Mouse (Mus musculus) small intestine, adult 2 months (tissue): ENCODE data around the gene Aqp11. TPM values are rescaled to one million over a fixed set of nuclear protein-coding genes. Genes with fewer than 3 reads are reported as not detected.

Experiments
- H3K27ac ChIP-seq: fragments of 200-500 bp; 2 replicates; pipeline ENCODE4 v1.5.1; 2012; ENCODE audit warnings: low read depth, low read length, control low read depth, inconsistent platforms; ENCODE audit not compliant: insufficient read depth
- H3K27me3 ChIP-seq: fragments of 200-500 bp; 2 replicates; pipeline ENCODE4 v1.6.1; 2012; ENCODE audit warnings: mild to moderate bottlenecking, moderate library complexity, low read length, inconsistent platforms; ENCODE audit not compliant: control insufficient read depth, insufficient read depth
- H3K36me3 ChIP-seq: fragments of 200-500 bp; 2 replicates; pipeline ENCODE4 v1.6.1; 2012; ENCODE audit warnings: mild to moderate bottlenecking, low read length, control low read depth, inconsistent platforms; ENCODE audit not compliant: control insufficient read depth, insufficient read depth
- H3K4me1 ChIP-seq: fragments of 200-500 bp; 2 replicates; pipeline ENCODE4 v1.6.1; 2012; ENCODE audit warnings: low read length, inconsistent platforms, mixed read lengths; ENCODE audit not compliant: control insufficient read depth, insufficient read depth, insufficient read length
- H3K4me3 ChIP-seq: fragments of 200-500 bp; 2 replicates; pipeline ENCODE4 v1.5.1; 2012; ENCODE audit warnings: low read depth, mild to moderate bottlenecking, control low read depth, inconsistent platforms, low read length, moderate library complexity
- CTCF ChIP-seq: fragments of 200-500 bp; IDR thresholded peaks from 2 replicates; pipeline ENCODE4 v1.5.1; 2012; ENCODE audit warnings: low read depth, mild to moderate bottlenecking, control low read depth, inconsistent platforms, low read length, moderate library complexity, mixed read lengths; ENCODE audit not compliant: insufficient replicate concordance, insufficient read length; ENCODE audit errors: extremely low read depth
- POLR2A ChIP-seq: fragments of 200-500 bp; IDR thresholded peaks from 2 replicates; pipeline ENCODE4 v1.6.1; 2012; ENCODE audit warnings: low read depth, mild to moderate bottlenecking, control low read depth, inconsistent platforms, low read length, moderate library complexity
- WGBS: fragments of 180-500 bp; shearing (Covaris S2); methylation state at CpG from one replicate; pipeline ENCODE4 v1.1.7; 2018; 5-methylcytosine and 5-hydroxymethylcytosine counted together
- polyA plus RNA-seq: library from polyadenylated mRNA; depleted of rRNA; stranded (reverse); fragments of >200 nt; gene quantifications from 2 replicates; pipeline ENCODE4 v1.2.3, GENCODE M21; 2012

Gene Aqp11
- polyA plus RNA-seq, 1 experiment = 88.3 TPM

- H3K27ac ChIP-seq = no peak overlapping the region
- H3K36me3 ChIP-seq = peaks cover 28% of the 10 kb centered on the region
- WGBS = 78% methylated on average over 7 of the region's 7 CpGs
Observed at GRCm38 (mm10) chr7:97722278-97722918, 15.7 kb downstream of the Aqp11 start.

GRCm38 (mm10) chr7:97720109-97720508, 18.0 kb downstream of the Aqp11 start:
- TF ChIP-seq POLR2A (no peak), CTCF (no peak)

More at GRCm38 (mm10) chr7:97722278-97722918, 15.7 kb downstream of the Aqp11 start:
- no peak overlapping the region for H3K4me3 ChIP-seq
- TF ChIP-seq CTCF = no peak
- TF ChIP-seq POLR2A = no peak
- no peaks in the 10 kb centered on the region for H3K27me3 ChIP-seq
- H3K4me1 ChIP-seq = no peaks in the 10 kb centered on the region

GRCm38 (mm10) chr7:97719078-97719477, 19.0 kb downstream of the Aqp11 start:
- peaks cover 40% of the 10 kb centered on the region for H3K36me3 ChIP-seq
- no peaks in the 10 kb centered on the region for H3K27me3 ChIP-seq
- no peak overlapping the region for H3K27ac ChIP-seq
- WGBS = 87% methylated on average over 5 of the region's 5 CpGs
- H3K4me1 ChIP-seq = no peaks in the 10 kb centered on the region
- TF ChIP-seq POLR2A (no peak), CTCF (no peak)
- no peak overlapping the region for H3K4me3 ChIP-seq

More at GRCm38 (mm10) chr7:97720109-97720508, 18.0 kb downstream of the Aqp11 start:
- H3K36me3 ChIP-seq = peaks cover 33% of the 10 kb centered on the region
- WGBS = 86% methylated on average over 5 of the region's 5 CpGs
- H3K27me3 ChIP-seq = no peaks in the 10 kb centered on the region
- no peak overlapping the region for H3K27ac ChIP-seq
- no peaks in the 10 kb centered on the region for H3K4me1 ChIP-seq
- no peak overlapping the region for H3K4me3 ChIP-seq

DNA sequence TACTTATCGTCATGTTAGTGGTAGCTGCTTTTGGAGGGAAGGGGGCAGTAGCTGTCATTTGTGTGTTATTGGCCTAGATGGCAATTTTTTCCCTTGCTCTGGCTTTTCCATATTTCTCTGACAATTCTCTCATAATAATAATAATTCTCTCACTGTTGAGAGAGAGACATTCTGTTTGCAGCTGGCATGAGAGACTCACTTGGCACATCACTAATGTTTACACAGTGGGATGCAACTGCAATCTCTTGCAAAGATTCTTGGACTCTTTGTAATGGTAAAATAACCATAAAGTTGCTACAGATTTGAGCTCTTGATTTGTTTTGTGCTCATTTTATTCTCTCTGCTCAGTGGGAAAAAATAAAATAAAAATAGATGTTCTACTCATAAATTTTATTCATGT, 20.8 kb downstream of the Aqp11 start:
- peaks cover 47% of the 10 kb centered on the region for H3K36me3 ChIP-seq
- 83% methylated on average over 1 of the region's 1 CpGs for WGBS
- TF ChIP-seq POLR2A (no peak), CTCF (no peak)
- no peaks in the 10 kb centered on the region for H3K27me3 ChIP-seq
- no peaks in the 10 kb centered on the region for H3K4me1 ChIP-seq
- H3K4me3 ChIP-seq = no peak overlapping the region
- no peak overlapping the region for H3K27ac ChIP-seq

DNA sequence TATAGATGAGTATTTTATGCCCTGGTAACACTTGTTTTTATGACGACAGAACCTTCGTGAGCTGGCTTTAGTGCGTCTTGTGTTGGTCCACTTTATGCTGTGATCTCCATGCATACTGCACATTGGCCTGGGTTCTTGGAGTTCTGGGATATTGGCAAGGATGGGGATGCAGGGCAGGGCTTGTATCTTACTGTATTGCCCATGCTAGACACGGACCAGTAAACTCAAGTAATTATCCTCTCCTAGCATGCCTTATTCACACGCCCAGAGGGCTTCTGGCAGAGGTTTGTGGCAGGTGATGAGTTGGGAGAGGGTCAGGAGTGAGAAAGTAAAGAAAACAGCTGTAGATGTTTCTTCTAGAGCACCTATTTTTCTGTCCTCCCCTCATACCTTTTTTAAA, 23.4 kb downstream of the Aqp11 start:
- TF ChIP-seq CTCF = no peak
- TF ChIP-seq POLR2A = no peak
- no peak overlapping the region for H3K4me3 ChIP-seq
- H3K36me3 ChIP-seq = peaks cover 47% of the 10 kb centered on the region
- H3K27me3 ChIP-seq = no peaks in the 10 kb centered on the region
- H3K4me1 ChIP-seq = no peaks in the 10 kb centered on the region
- 96% methylated on average over 5 of the region's 5 CpGs for WGBS
- no peak overlapping the region for H3K27ac ChIP-seq

DNA sequence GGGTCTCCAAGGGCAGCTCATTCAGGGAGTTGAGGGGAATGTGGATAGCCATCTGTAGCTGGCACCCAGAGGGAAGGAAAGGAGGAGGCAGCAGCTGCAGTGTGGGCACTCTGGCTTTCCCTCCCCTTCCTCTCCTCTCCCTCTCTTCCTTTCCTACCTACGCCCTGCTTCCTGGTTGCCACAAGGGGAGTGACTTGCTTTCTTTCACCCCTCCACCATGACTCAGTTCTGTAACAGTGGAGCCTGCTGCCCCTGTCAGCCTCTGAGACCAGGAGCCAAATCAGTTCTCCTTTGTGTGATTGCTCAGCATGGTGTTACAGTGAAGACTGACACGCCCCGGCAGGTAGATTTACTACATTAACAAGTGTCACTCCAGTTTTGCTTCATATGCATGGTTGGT, 28.9 kb downstream of the Aqp11 start:
- TF ChIP-seq CTCF (no peak), POLR2A (no peak)
- no peak overlapping the region for H3K27ac ChIP-seq
- H3K4me3 ChIP-seq = no peak overlapping the region
- peaks cover 14% of the 10 kb centered on the region for H3K36me3 ChIP-seq
- no peaks in the 10 kb centered on the region for H3K27me3 ChIP-seq
- H3K4me1 ChIP-seq = 0 out of 2 replicates have a peak, but pooled peaks cover 2% of the 10 kb centered on the region
- 86% methylated on average over 3 of the region's 3 CpGs for WGBS

GRCm38 (mm10) chr7:97707809-97708208, 30.3 kb downstream of the Aqp11 start:
- peaks cover 8% of the 10 kb centered on the region for H3K36me3 ChIP-seq
- H3K27me3 ChIP-seq = no peaks in the 10 kb centered on the region
- TF ChIP-seq CTCF (no peak), POLR2A (no peak)
- WGBS = 75% methylated on average over 5 of the region's 5 CpGs
- H3K4me1 ChIP-seq = 0 out of 2 replicates have a peak, but pooled peaks cover 2% of the 10 kb centered on the region
- no peak overlapping the region for H3K27ac ChIP-seq
- H3K4me3 ChIP-seq = no peak overlapping the region
